Mouse (Mus musculus) layer of hippocampus, adult 9-11 months (tissue): Measurements from ENCODE around the gene Ugt1a5.
A peak's percentile ranks its signal among the peaks of the same experiment; 100 is the strongest.
"Not testable (repeated sequence)": the region's sequence is repeated elsewhere in the genome, so short reads cannot be mapped to it uniquely, and the experiment has no call there.

Experiments used
- DNase-seq: peaks from one replicate; pipeline ENCODE4 v3.0.0; 2022

Ugt1a5 gene

DNA sequence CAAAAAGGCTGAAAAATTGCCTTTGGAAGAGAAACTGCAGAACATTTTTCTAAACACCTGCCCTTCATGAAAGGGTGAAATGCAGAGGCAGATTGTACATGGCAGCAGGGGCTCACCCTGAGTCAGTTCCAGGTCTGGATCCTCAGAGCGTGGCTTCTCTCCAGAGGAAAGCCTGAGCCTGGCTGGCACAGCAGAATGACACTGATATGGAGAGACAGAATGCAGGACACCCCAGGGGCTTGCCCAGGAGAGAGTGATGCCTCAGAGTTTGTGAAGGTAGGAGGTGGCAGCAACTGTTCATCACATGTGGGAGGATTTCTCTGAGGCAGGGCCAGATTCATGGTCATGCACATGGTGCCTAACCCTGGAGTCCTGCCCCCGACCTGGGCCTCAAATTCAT, 34.2 kb downstream of the Ugt1a5 start:
- DNase-seq, result no peak

DNA sequence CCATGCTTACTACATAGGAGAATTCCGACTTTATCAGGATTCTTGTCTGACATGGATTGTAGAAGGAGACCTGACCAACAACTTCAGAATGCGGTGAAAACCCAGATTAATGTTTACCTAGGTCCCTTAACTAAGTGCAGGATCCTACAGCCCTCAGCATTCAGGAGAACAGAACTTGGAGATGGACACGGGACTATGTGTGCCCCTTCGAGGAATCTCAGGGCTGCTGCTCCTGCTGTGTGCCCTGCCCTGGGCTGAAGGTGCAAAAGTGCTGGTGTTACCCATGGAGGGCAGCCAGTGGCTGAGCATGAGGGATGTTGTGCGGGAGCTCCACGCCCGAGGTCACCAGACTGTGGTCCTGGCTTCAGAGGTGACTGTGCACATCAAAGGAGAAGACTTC, 34.6 kb downstream of the Ugt1a5 start, which contains the start of gene Ugt1a2:
TSS of gene Ugt1a2 (plus strand) at position 146 of the 400 bp plus-strand sequence.
- DNase-seq, result no peak

DNA sequence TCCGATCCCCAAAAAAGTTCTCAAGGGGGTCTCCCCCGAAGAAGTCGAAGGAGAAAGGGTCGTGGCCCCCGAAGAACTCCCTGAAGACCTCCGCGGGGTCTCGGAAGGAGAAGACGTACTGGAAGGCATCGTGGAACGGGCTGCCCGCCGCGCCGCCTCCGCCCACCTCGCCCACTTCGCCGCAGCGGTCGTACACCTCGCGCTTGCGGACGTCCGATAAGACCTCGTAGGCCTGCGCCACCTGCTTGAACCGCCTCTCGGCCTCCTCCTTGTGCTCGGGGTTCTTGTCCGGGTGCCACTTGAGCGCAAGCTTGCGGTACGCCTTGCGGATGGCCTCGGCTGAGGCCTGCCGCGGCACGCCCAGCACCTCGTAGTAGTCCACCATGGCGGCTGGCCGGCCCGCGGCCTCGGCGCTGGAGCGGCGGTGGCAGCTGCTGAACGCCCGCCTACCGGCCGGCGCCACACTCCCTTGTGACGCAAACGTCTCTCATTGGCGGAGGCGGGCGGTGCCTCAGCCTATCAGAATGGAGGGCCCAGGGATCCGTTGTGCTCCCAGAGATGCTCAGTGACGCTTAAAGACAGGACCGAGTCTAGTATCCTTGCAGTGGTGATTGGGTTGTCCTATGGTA, 39.6 kb downstream of the Ugt1a5 start, which contains the start of gene Dnajb3:
TSS of gene Dnajb3 (minus strand) at position 489 of the 629 bp plus-strand sequence.
- DNase-seq, result peak; percentile 89

DNA sequence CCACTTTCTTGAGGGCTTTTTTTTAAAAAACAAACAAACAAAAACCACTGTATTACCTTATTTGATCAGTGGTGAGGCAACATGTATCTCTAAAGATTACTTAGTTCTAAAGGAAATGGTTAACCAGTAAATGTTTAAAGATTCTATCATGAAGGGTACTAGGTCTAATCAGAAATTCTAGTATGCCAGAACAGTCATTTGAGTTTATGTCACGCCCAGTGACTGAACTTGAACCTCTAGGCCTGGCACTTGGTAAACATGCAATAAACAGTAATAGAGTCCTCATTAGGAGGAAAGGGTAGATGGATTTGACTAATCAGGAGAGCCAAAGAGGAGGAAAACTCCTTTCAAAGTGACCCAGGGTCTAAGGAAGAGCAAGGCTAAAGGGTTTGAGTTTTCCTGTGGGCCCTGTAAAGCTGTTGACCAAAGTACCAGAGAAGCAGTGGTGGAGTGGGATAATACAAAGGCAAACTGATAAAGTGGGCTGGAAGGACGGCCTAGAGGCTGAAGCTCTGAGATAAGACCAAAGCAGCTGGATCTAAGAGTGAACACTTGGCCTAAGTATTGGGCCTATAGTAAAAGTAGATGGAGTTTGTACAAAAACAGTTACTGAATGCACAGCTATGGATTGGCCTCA, 41.1 kb downstream of the Ugt1a5 start:
- DNase-seq, result no peak

DNA sequence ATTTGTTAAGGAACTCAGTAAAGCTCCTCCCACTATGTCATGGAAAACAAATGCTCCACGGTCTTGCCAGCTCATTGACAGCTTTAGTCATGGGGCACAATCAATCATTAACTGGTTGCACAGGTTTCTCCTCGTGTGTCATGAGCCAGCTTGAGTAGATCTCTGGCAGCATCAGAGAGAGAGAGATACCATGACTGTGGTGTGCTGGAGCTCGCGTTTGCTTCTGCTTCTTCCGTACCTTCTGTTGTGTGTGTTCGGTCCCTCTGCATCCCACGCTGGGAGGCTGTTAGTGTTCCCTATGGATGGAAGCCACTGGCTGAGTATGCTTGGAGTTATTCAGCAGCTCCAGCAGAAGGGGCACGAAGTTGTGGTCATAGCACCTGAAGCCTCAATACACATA, 46.0 kb downstream of the Ugt1a5 start, which contains the start of gene Ugt1a1:
TSS of gene Ugt1a1 (plus strand) at position 148 of the 400 bp plus-strand sequence.
- no peak for DNase-seq

DNA sequence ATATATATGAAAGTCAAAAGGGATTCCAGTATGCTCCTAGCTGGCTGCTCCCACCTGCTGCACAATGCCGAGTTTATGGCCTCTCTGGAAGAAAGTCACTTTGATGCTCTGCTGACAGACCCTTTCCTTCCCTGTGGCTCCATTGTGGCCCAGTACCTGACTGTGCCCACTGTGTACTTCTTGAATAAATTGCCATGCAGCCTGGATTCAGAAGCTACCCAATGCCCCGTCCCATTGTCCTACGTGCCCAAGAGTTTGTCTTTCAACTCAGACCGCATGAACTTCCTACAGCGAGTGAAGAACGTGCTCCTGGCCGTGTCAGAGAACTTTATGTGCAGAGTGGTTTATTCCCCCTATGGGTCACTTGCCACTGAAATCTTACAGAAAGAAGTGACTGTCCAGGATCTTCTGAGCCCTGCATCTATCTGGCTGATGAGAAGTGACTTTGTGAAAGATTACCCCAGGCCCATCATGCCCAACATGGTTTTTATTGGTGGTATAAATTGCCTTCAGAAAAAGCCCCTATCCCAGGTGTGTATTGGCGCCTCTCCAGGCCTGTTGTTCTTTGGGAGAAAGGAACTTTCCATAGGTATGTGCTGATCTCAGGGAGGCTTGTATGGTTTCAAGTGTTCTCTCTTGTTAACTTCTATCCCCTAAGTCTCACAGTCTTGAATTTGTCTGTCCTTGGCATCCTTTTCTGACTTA, 46.7 kb downstream of the Ugt1a5 start:
- DNase-seq, result no peak

DNA sequence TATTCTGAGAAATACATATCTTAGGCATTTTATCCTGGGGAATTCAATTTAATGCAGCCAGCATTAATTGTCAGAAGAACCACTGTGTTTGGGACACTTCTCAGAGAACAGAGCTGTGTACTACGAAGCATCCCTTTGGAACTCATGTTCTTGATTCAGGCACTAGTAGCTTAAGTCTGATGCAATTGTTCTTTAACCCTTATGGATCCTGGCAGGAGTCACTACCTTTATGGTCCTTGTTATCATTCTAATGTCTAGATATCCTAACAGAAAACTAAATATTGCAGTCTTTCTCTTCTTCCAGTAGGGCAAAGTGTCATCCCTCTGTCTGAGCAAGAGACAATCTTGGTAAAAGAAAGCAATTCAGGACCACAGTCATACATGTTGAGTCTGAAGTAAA, 47.2 kb downstream of the Ugt1a5 start:
- no peak for DNase-seq

DNA sequence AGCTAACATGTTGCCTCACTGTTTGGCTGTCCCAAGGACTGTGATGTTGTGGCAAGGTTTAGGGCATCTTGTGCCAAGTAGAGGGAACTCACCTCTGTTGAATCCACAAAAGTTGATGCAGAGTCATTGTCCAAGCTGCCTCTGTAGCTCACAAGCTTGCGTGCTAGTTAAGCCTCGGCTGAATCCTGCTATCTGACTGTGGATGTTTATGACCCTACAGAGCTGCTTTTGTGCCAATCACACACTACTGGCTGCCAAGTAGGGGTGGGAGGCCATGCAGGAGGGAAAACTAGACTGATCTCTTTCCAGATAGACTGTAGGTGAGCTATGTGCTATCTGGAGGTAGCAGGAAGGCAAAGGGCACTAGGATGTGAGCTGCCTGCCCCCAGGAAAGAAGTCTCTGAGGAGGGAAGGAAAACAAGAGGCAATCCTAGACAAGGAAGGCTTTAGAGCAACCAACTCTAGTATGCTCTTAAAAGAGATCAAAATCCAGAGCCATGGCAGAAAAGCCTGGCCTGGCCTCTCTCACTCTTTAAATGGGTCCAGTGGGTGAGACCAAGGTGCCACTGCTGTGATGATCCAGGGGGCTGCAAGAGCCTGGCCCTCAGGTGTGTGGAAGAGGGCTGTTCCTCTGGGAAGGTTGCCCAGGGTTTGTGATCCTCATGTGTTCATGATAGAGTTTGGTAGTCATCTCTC, 48.1 kb downstream of the Ugt1a5 start:
- DNase-seq, result no peak

DNA sequence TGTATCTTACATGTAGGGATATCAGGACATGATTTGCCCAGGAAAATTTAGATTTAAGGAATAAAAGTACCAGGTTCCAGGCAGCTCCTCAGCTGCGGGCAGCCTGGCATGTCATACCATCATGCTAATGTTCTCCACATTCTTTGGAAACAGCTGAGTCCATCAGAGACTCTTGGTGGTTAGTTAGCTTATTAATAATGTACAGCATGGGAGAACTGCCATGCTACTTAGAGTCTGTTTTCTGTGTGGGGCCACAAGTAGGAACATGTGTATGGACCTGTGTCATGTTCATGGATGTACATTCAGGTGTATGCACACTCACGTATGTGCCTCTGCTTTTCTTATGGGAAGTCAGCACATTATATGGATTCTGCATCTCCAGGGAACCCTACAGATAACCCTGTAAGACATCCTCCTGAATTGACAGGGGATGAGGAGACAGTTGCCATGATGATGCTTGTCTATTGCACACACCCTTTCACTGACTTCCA, 48.7 kb downstream of the Ugt1a5 start:
- no peak for DNase-seq

DNA sequence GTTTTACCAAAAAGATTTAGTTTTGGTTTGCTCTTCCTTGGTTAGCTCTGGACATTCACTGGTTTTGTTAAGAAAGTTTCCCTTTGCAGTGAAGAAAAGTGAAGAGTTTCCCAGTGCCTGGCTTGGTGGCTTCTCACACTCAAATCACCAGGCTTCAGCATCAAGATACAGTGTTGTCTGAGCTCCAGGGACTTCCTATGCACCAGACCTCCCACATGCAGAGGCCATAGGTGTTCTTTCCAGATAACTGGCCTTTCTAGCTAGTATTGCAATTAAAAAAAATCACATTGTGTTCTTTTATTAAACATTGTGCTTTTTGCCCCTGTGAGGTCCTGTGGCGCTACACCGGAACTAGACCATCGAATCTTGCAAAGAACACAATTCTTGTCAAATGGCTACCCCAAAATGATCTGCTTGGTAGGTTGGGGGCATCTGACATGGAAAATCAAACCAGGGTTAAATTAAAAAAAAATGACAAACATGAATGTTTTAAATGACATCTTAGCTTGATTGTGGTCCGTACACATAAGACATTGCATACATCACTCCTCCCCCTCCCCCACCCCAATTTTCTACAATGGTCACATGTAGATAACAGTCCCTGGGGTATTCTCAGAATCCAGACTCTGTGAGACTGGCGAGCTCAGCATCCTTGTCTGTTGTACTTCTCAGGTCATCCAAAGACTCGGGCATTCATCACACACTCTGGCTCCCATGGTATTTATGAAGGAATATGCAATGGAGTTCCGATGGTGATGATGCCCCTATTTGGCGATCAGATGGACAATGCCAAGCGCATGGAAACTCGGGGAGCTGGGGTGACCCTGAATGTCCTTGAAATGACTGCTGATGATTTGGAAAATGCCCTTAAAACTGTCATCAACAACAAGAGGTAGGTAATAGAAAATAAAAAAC, 49.9 kb downstream of the Ugt1a5 start:
- no peak for DNase-seq

- DNase-seq, result no peak
Measured at GRCm38 (mm10) chr1:88216551-88216950, 50.7 kb downstream of the Ugt1a5 start.

- no peak for DNase-seq
Measured at GRCm38 (mm10) chr1:88217144-88217543, 51.3 kb downstream of the Ugt1a5 start.

DNA sequence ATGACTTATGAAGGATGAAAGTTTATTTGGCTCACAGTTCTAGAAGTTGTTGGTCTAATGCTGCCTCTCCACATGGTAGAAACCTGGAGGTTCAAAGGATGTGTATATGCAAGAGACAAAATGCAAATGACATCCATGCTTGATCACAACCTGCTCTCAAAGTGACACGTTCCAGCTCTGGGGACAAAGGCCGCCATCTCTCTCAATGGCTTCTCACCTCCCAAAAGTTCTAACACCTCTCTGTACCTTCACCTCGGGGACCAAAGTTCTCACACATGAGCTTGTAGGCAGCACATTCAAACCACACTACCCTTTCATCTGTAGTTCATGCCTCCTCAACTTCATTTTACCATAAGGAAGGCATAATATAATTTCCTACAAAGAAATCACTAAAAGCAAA, 51.8 kb downstream of the Ugt1a5 start:
- no peak for DNase-seq

- no peak for DNase-seq
Measured at GRCm38 (mm10) chr1:88218051-88218450, 52.2 kb downstream of the Ugt1a5 start.

DNA sequence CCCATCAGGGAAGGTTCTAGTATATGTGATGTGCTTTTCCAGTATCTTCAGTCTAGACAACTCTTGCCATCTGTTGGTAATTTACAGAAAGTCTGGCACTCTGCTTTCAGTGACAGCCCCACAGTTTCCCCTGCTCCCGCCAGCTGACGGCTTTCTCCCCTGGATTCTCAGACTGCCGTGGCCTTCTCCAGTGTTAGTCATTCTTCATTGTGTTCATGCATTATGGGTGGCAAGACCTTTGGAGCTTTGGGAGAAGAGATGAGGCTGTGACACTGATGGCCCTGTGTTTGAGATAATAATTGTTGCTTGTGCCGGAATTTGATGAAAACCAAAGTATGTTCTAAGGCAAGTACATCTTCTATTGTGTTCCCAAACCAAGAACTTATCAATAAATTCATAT, 52.8 kb downstream of the Ugt1a5 start:
- DNase-seq, result no peak

DNA sequence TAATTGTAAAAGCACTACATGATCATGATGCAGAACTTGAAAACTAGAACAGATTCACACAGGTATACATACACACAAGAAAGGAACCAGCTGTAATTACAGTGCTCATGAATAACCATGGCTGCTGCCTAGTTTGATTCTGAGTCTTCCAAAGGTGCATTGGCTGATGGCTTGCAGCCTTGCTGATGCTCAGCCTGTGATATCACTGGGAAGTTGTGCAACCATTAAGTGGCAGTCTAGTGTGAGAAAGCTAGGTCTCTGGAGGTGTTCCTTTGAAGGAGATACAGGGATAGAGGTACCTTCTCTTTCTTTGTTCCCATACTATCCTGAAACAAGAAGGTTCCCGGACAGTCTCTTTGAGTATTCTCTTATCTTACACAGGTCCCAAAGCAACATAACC, 53.2 kb downstream of the Ugt1a5 start:
- DNase-seq, result no peak

DNA sequence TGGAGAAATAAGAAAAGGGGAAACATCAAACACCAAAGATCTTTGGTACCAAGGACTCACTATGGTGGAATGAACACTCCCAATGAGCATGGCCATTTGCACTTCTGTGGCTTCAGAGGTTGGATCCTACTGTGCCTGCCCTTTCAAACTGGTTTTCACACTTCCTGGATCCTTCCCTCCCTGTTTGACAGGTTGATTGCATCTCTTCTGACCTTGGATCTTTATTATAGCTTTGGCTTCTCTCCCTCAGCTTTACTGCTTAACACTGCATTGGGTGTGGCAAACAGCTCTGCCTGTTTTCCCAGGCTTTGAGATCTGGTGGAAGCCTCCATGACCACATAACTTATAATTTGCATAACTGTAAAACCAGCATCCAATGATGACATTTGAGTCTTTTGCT, 54.5 kb downstream of the Ugt1a5 start:
- no peak for DNase-seq

- no peak for DNase-seq
Measured at GRCm38 (mm10) chr1:88222216-88222615, 56.4 kb downstream of the Ugt1a5 start.

DNA sequence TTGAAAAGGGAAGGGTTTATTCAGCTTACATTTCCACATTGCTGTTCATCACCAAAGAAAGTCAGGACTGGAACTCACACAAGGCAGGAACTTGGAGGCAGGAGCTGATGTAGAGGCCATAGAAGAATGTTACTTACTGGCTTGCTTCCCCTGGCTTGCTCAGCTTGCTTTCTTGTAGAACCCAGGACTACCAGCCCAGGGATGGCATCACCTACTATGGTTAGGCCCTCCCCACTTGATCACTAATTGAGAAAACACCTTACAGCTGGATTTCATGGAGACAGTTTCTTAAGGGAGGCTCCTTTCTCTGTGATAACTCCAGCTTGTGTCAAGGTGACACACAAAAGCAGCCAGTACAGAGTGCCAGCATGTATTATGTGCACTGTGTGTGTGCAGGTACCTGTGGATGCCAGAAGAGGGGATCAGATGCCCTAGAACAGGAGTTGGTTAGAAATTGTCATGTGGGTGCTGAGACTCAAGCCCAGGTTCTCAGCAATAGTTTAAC, 57.3 kb downstream of the Ugt1a5 start:
- not testable (repeated sequence) for DNase-seq

DNA sequence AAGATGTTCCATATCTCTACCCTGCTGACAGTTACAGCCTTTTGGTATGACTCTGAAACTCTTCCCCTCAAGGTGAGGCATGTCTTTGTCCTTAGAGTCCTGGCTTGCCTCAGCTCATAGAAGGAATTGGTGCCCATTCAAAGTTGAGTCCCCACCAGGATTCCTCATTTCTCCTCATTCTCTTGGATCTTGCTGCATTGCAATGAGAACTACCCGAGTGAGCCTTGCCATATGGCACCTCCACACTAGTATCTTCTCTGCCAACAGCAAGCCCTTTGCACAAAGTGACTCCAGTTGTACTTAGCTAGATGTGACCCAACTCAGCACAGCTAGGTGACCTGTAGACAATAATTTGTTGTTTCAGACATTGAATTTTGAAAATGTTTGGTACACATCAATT, 57.8 kb downstream of the Ugt1a5 start:
- no peak for DNase-seq

DNA sequence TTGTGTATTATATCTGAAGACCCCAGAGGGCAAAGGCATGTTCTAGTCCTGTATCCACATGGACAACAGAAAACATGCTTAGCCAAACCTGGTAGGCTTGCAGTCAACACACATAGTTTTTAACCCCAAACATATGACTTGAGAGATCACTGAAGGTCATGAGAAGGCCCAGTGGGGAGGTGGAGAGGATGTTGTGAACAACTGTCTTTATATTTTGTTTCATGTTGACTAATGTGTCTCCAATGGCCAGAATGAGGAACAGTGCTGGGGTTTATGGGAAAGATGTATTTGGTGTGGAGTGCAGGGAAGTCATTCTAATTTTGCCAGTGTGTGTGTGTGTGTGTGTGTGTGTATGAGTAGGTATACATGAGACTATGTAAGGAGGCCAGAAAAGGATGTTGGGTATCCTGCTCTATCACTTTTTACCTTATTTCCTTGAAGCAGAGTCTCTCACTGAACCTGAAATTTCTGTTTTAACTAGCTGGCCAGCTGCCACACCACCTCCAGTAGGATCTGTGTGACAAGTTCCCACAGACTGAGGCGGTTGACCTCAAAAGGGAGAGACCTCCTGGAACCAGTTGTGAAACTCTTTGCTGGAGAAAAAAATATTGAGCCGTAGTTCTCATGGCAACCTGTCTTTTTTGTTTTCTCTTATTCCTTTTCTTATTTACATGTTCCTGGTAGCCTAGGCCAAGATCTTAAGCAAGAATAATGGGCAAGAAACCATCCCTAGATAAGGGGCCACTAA, 58.4 kb downstream of the Ugt1a5 start:
- DNase-seq, result no peak
